Mouse (Mus musculus): ENCODE data around the gene Pcgf6.
"Not testable (repeated sequence)": the region's sequence is repeated elsewhere in the genome, so short reads cannot be mapped to it uniquely, and the experiment has no call there.

Gene Pcgf6

GRCm38 (mm10) chr19:46996095-46996494 is 54.6 kb downstream of the Pcgf6 start:
- DNase-seq, result peak; percentile 44 to 48

GRCm38 (mm10) chr19:46992329-46992728 is 58.4 kb downstream of the Pcgf6 start:
- DNase-seq, result not testable (repeated sequence)

- peak; percentile 91 to 93 for DNase-seq
Measured at GRCm38 (mm10) chr19:46991145-46991544, 59.6 kb downstream of the Pcgf6 start.

GRCm38 (mm10) chr19:46990625-46991024 is 60.1 kb downstream of the Pcgf6 start:
- DNase-seq, result not testable (repeated sequence)

- DNase-seq, result no peak
Measured at GRCm38 (mm10) chr19:46990153-46990518, 60.6 kb downstream of the Pcgf6 start.

GRCm38 (mm10) chr19:46989479-46990152 is 61.1 kb downstream of the Pcgf6 start:
- no peak for DNase-seq

- peak in 1 of 2 experiments; percentile 49 for DNase-seq
Measured at GRCm38 (mm10) chr19:46988231-46989087, 62.2 kb downstream of the Pcgf6 start.

DNA sequence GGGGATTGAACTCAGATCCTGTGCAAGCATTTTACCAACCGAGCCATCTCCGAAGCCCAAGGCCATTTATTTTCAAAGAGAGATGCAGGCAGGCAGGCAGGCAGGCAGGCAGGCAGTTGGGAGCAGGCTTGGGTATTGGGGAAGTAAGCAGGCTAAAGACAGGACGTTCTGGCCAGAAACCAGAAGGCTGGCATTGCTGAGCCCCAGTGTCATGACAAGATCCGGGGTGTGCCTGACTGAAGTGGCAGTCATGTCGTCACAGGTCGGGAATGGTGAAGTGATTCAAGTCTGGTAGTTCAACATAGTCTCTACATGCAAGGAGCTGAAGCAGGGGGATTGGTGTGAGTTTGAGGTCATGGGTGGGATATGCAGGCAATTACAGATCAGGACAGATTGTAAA is 63.1 kb downstream of the Pcgf6 start:
- no peak for DNase-seq

- no peak for DNase-seq
Measured at GRCm38 (mm10) chr19:46984726-46985622, 65.7 kb downstream of the Pcgf6 start.

GRCm38 (mm10) chr19:46983966-46984380 is 66.7 kb downstream of the Pcgf6 start:
- DNase-seq, result no peak

Data from cerebellum, postnatal 25 days (tissue).